Mouse (Mus musculus) kidney, postnatal 25 days (tissue): ENCODE measurements around the gene Arid2.

Experiments
- DNase-seq, 2 experiments: peaks; one replicate each; pipeline ENCODE4 v3.0.0; 2021; ENCODE audit warnings: mixed read lengths in 2 of 2

Gene Arid2

DNA sequence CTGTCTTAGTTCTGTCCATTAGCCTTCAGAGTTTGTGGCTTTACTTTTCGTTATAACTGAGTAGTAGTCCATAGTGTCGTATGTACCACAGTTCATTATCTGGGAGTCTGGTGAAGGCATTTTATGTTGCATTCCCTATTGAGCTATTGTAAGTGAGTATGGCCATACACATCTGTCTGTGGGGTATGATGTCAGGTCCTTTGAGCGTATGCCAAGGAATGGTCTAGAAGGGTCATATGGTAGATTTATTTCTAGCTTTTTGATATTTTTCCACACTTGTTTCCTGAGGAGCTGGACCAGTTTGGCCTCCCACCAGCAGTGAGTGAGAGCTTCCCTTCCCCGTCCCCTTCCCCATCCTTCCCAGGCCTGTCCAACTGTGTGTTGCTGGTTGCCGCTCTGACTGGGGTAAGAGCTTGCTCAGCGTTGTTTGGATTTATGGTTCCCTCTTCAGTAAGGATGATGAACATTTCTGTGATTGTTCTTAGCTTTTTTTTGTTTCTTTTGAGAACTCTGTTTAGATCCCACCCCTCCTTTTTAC lies 58.1 kb downstream of the Arid2 start:
- no peak for DNase-seq

DNA sequence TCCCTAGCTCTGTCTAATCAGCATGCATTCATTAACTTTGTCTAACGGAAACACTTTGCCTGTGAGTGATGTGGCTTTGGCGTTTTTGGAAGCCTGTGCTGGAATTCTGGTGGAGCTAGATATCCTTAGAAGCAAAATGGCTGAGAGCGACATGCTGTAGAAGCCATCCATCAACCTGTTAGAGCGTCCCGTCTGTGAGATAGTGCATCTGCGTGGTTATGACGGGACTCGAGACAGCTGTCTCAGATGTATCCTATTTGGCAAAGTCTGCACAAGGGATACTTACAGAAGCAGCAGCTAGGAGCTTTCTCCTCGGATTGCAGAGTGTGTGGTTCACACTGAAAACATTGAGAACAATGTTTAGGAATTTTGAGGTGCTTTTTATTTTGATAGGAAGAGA lies 64.1 kb downstream of the Arid2 start:
- no peak for DNase-seq

DNA sequence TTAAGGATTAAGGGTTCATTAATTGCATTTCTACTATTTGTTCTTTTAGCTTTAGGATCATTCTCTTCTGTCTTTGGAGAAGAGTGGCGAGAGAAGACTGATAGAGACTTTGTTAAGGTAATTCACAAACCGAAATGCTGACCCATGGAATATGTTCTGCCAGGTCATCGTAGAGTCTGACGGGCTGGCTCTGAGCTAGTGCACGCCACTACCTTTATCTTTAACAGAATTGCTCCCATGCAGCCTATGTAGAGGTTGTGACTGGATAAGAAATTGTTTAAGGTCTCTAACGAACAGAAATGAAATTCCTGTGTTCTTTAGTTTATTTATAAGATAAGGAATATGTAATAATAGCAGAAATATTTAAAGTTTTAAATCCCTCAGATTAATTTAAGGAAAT lies 71.6 kb downstream of the Arid2 start:
- DNase-seq: no peak

DNA sequence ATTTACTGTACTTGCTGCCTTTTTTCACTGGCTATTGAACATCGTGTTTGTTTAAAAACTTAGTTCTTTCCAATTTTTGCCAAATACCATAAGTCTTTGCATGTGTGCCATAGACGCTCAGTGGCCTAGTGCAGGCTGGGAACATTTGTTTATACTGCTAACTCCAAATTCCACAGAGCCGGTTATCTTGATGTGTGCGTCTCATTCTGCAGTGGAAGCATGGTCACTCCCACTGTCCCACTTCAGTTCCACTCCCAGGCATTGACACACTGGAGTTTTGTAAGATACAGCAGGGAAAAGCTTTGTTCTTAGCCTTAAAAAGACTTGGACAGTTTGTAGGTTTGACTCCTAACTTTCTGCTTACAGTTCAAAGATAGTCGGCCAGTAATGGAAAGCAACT lies 73.3 kb downstream of the Arid2 start:
- DNase-seq: no peak

DNA sequence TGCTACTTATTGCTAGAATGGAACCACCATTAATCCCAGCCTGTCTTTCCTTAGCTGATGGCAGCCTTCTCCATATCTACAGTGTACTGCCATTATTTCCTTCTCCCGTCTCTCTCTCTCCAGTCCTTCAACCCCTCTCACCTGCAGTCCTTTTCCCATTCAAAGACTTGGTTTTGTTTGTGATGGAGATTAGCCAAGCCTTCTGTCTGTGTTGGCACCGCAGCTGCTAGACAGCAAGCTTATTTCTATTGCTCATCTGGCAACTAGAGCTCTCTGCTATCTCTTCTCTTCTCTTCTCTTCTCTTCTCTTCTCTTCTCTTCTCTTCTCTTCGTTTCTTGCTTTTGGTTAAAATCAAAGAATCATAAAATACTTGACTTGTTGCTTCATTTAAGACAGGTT lies 78.0 kb downstream of the Arid2 start:
- DNase-seq: no peak

DNA sequence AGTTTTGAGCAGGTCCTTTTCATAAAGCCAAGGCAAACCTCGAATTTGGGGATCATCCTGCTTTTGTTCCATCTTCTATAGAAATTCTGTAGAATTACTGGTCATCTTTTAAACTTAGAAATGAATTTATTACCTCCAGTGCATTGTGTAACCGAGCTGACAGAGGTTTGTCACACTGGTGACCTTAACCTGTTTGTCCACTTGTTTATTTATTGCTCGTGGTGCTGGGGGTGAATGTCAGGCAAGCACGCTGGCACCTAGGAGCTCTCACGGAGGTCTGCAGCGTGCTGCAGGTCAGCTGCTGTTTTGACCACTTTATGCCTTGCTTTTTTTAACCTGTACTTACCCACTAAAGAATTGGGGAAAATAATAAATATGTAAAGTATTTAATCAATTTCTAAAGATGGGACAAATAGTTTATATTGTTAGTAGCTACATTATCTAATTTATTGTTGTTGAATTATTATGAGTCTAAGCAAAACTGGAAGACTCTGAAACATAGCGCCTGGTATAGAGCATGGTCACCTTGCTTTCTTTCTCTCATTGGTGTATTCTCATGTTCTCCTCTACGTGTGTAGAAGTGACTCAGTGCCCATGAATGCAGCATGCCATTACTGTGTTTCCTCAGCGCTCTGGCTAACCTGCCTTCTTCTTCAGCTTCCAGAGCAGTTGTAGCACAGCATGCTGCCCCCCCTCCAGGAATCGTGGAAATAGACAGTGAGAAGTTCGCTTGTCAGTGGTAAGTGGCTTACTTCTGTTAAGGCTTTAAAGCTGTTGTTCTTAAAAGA lies 79.1 kb downstream of the Arid2 start:
- DNase-seq: no peak

DNA sequence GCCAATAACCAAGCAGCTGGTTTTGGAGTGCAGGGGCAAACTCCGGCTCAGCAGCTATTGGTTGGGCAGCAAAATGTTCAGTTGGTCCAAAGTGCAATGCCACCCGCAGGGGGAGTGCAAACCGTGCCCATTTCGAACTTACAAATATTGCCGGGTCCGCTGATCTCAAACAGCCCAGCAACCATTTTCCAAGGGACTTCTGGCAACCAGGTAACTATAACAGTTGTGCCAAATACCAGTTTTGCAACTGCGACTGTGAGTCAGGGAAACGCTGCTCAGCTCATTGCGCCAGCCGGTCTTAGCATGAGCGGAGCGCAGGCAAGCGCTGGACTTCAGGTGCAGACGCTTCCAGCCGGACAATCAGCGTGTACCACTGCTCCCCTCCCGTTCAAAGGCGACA lies 84.0 kb downstream of the Arid2 start:
- no peak for DNase-seq

DNA sequence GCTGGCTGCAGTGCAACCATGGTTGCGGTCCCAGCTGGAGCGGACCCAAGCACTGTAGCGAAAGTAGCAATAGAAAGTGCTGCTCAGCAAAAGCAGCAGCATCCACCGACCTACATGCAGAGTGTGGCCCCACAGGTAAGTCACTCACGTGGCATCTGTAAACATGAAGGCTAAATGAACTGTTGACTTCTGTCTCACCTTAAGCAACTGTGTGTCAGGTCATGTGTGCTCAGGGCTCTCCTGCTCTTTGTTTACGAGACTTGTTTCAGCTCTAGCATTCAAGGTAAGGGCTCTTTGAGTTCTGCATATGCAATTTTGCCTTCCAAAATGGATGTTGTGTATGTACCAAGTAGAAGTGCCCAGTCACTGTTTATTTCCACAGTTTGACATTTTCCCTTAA lies 85.3 kb downstream of the Arid2 start:
- no peak for DNase-seq

DNA sequence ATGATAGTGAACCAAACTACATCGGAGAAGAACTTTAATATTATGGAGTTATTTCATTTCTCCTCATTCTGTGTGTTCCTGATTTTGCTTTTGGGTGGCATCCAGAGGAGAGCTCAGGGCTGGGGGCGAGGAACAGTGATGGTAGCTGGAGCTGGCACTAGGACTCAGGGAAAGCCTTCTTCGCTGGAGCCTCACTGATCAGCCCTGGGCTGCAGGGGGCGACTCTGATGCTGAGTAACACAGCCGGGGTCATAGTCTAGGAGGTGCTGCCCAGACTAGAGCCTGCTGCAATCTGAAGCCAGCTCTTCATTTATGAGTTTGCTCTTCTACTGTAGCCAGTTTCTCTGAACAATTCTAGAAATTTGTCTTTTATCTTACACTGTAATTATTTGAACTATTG lies 85.8 kb downstream of the Arid2 start:
- DNase-seq: peak; percentile 38 to 61

DNA sequence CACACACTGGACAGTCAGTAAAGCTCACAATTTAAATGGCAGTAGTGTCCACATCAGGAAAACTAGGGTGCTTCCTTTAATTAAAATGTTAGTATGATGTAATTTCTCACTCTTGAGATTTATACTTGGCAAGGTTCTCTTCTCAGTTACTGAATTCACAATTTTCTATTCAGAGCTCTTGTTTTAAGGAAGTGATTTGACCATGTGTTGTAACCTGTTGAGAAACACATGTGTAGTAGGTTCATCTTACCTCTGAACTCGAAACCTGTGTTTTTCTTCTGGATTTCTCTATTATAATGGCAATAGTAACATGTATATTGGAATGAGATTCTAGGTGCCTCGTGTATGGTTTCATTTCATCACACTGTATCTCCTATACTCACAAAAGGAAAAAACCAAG lies 88.9 kb downstream of the Arid2 start:
- no peak for DNase-seq

DNA sequence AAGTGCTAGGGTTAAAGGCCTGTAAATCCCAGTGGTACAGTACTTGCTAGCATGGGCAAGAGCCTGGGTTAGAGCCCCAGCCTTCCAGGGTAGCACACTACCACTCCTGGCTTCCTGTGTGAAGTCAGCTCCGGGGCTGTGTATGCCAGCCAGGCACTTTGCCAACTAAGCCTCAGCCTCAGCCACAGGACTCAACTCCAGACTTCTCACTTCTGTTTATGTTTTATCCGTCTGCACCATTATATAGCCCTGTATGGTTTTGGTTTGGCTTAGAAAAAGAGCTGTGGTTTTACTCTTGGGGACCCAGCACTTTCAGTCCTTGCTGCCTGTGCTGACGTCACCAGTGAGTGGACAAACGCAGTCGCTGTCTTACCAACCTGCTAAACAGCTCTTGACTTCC lies 89.9 kb downstream of the Arid2 start:
- peak in 1 of 2 experiments; percentile 22 for DNase-seq

DNA sequence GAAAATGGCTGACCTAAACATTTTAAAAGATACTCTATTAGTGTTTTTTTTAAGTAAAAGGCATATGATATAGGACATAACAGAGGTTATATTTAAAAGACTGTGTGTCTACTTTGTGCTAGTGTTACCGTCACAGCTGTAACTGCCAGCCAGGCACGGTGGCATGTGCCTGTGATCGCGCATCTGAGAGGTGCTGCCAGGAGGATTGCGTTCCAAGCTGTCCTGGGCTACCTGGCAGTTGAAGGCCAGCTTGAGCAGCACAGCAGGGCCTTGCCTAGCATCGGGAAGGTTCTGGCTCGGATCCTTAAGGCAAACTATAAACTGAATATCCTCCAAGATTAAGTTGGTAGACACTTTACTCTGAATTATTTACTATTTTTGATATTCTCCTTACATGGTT lies 90.4 kb downstream of the Arid2 start:
- no peak for DNase-seq

DNA sequence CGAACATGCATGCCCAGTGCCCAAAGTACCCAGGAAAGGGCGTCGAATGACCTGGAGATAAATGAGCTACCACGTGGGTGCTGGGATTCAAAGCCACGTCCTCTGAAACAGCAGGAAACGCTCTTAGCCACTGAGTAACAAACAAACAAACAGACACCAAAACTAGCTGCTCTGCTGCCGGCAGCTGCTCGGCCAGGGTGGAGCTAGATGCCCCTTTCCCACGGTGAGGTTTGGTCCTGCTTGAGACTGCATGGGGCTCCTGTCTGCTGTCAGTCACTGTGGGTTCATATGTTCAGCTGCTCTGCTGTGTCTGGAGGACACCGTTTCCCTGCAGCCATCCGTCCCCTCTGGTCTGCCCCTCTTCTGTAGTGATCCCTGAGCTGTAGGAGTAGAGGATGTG lies 94.9 kb downstream of the Arid2 start:
- no peak for DNase-seq

DNA sequence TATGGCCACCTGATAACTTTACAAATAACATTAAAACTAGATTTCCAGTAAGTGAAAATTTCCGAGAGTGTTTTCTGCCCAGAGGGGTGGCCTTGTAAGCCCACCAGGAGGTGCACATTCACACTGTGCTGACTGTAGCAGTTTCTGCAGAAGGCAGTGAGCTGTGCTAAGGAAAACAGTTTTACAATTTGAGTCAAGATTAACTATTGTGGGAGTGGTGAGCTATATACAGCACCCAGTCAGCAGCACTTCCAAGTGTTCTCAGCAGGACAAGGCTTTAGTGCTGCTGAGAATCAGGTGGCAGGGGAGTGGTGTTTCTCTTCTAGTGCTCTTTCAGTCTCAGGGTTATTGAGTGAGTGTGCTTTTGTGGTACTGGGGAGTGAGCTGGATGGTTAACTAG lies 101.2 kb downstream of the Arid2 start:
- DNase-seq: no peak

DNA sequence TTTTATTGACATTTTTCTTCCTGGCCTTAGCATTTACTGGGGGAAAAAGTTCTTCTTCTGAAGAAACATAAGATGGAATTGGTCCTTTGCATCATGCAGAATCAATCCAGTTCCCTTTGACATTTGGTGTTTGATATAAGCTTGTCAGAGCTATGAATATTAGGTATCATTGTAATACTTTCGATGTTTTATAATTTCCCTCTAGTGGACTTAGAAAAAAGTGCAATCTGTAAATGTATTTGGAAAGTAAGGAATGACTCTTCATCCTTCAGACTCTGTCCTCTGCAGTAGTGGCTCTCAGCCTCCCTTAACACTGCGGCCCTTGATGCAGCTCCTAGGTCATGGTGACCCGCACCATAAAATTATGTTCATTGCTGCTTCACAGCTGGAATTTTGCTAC lies 105.6 kb downstream of the Arid2 start:
- DNase-seq: no peak

DNA sequence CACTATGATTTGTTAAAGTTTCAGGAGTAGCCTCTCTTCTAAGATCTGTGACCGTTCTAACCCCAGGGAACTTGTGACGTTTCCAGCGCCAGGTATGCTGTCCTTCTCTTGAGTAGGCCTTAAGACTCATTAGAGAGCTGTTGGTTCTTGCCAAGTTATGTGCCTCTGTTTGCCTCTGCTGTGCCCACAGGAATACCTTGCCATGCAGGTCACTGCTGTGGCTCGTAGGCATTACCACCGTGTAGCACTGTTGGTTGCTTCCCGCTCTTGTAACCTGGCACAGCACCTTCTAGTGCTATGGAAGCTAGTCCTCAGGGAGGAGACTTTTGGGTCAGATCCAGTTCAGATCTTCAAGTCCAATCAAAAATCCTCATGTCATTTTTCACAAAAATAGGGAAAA lies 107.8 kb downstream of the Arid2 start:
- no peak for DNase-seq

DNA sequence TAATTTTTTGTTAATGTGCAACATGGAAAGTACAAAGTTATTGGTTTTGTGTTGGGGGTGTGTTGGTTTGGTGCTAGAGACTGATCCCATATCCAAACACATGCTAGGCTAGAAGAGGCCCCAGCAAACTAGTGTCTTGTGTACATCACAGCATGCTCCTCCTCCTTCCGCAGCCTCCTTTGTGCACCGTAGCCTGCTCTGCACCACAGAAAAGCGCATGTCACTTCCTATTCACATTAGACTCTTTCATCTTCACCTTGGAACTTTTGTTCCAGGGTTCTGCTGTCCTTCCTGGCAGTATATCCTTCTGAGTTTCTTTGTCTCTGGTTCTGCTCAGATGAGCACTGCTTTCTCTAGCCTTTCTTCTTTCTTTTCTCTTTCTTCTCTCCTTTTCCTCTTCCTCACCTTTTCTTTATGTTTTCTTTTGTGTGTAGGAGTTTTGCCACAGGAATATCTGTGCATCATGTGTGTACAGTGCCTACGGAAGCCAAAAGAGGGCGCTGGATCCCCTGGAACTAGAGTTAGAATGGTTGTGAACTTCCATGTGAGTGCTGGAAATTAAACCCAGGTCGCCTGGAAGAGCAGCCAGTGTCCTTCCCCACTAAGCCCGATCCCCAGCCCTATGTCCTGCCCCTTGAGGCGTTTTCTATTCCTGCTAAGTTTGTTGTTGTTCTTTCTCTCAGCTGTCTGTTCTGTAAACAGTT lies 109.5 kb downstream of the Arid2 start:
- no peak for DNase-seq

DNA sequence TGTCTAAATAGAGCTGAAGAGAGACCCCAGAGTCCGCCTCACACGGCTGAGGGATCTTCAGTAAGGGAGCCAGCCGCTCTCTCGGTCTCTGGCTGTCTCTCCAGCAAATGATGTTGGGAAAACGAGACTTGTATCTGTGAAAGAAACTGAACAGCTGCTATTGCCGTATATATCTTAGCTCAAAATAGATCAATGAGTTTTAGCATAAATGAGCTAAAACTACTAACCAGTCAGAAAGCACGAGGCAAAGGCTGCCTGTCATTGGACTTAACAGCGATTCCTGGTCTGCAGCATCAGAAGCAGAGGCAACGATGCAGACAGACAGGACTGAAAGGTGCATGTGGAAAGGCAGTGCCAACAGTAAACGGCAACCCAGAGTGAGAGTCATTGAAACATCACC lies 111.0 kb downstream of the Arid2 start:
- DNase-seq: no peak

DNA sequence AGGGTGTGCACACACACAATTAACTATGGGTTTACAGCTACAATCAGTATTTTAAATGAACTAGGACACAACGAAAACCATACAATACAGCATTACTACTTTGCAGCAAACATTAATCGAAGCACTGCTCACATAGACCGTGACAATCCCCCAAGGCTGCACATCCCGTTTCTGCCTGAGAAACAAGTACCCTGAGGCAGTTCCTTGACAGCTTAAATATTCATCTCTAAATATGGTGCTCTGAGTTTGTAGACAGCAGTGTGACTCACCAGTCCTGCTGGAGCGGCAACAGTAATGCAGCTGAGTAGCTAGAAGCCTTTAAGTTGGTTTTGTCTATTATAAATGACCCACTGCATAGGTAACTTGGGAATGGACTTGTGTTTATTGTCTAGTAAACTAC lies 118.2 kb downstream of the Arid2 start:
- no peak for DNase-seq

DNA sequence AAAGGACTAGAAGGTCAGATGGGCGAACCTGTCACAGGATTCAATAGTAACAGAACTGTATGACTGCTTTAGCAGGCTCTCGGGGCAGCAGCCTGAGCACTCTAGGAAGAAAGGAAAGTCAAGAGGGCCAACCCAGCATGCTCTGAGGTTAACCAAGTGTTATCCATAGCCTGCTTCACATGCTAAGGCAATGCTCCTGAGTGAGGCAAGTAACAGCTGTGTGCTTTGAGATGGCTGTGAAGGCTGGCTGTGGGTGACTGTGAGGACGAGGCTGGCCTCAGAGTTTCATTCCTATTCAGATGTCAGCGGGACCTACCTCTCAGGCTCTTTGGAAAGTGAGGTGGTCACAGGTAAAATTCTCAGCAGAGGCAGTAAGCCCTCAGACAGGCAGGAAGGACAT lies 118.9 kb downstream of the Arid2 start:
- no peak for DNase-seq

DNA sequence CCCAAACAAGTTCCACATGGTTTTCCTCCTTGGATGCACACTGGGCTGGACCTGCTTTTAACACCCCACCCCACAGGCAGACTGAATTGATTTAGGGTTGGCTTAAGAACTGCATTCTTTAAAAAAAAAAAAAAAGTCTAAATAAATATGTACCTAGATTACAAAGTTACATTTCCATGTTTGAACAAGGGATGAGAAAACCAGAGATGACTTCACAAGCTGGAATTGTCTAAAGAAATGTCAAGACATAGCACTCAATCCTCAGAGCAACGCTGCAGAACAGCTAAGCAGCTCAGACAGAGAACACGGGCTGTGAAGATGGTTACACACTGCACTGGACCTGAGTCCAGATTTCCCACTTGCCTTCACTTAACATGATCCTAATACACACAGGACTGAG lies 119.8 kb downstream of the Arid2 start:
- DNase-seq: no peak

DNA sequence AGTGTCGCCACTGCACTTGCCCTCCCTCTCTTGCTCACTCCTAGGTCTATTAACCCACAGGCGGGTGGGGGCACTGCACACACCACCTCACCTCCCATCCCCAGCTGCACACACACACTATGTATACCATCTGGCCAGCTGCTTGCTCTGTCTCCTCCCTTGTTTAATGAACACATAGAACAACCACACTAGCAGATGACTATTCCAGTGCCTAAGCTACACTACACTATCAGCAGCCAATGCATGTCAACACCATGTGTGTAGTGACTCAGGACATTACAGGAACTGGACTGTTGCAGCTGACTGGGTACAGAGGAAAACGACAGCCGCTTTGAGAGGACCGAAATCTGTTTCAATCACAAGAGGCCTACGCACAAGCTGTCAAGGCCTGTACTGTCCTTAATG lies 121.4 kb downstream of the Arid2 start:
- no peak for DNase-seq

DNA sequence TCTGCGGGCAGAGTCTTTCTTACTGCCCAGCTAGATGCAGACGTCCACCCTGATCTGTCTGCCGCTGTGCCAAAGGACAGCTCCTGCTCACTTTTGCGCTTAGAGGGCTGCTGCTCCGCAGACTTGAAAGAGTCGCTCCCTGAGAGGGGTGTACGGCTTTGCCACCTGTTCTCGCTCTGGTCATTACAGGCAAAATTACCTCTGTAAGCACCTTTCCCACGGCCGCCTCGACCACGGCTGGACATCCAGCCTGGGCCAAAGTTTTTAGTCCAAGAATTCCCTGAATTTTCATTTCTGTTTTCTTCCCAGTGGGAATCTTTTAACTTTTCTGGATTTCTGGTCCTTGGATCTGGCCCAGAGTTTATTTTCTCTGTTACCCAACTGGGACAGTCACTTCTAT lies 130.8 kb downstream of the Arid2 start:
- no peak for DNase-seq

DNA sequence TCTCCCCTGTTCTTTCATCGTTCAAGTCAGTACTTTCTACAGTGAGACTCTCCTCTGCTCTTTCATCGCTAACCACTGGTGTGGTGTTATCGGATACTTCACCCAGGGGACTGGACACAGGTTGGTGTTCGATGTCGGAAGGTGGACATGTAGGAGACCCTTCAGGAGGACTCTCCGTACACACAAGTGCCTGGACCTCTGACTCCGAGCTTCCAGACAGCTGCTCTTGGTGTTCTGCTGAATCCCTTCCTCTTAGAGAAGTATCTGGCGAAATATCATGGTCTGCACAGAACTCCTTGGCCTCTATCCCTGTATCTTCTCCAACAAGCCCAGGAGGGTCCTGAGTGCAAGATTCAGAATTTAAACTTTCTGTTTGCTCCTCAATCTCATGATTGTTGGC lies 132.6 kb downstream of the Arid2 start:
- no peak for DNase-seq

DNA sequence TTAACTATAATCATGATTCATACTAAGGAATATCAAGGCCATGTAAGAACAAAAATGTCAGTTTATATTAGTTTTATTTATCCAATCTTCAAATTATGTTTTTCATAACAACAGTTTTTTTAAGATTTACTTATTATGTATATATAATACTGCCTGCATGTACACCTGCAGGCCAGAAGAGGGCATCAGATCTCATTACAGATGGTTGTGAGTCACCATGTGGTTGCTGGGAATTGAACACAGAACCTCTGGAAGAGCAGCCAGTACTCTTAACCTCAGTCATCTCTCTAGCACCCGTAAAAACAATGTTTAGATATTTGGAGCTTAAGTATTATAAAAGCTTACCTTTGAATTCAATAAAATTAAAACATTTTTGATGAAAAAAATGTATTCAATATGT lies 146.9 kb downstream of the Arid2 start:
- no peak for DNase-seq
